Mouse (Mus musculus) bone marrow macrophage, adult 2 months (primary cell): ENCODE measurements around the gene Xpo1.

Experiments used
- CTCF ChIP-seq: IDR thresholded peaks from 2 replicates; pipeline ENCODE4 v1.5.1; 2012; ENCODE audit warnings: low read depth, mild to moderate bottlenecking, low read length, moderate library complexity
- POLR2A ChIP-seq: IDR thresholded peaks from 2 replicates; pipeline ENCODE4 v1.6.1; 2012; ENCODE audit warnings: mild to moderate bottlenecking, low read depth, low read length, borderline replicate concordance

GRCm38 (mm10) chr11:23256194-23256802 lies 457 bp downstream of the Xpo1 start:
- TF ChIP-seq POLR2A (no peak), CTCF (no peak)
